Mouse (Mus musculus) E14TG2a.4 (cell line): ENCODE measurements around the gene Ipmk.
A peak's percentile ranks its signal among the peaks of the same experiment; 100 is the strongest.
"Not testable (repeated sequence)": the region's sequence is repeated elsewhere in the genome, so short reads cannot be mapped to it uniquely, and the experiment has no call there.

ENCODE experiments used
- H3K27me3 ChIP-seq: 2 replicates; pipeline ENCODE4 v1.6.1; 2014; ENCODE audit warnings: low read length, control low read depth; ENCODE audit not compliant: insufficient read depth
- H3K36me3 ChIP-seq: 2 replicates; pipeline ENCODE4 v1.6.1; 2014; ENCODE audit warnings: low read length, control low read depth; ENCODE audit not compliant: insufficient read depth
- H3K4me1 ChIP-seq: replicated peaks from 2 replicates; pipeline ENCODE4 v1.6.1; 2014; ENCODE audit warnings: low read depth, low read length, control low read depth
- H3K4me3 ChIP-seq: replicated peaks from 2 replicates; pipeline ENCODE4 v1.5.1; 2014; ENCODE audit warnings: mild to moderate bottlenecking, low read length
- H3K9me3 ChIP-seq: 2 replicates; pipeline ENCODE4 v1.6.1; 2014; ENCODE audit warnings: low read length, control low read depth
- CTCF ChIP-seq: conservative IDR thresholded peaks from 2 replicates; pipeline ENCODE4 v1.5.1; 2014; ENCODE audit warnings: low read length
- NANOG ChIP-seq: IDR thresholded peaks from 2 replicates; pipeline ENCODE4 v1.6.1; 2014; ENCODE audit warnings: borderline replicate concordance, low read length, mixed read lengths
- POU5F1 ChIP-seq: IDR thresholded peaks from 2 replicates; pipeline ENCODE4 v1.6.1; 2014; ENCODE audit warnings: low read length, borderline replicate concordance

Ipmk gene

DNA sequence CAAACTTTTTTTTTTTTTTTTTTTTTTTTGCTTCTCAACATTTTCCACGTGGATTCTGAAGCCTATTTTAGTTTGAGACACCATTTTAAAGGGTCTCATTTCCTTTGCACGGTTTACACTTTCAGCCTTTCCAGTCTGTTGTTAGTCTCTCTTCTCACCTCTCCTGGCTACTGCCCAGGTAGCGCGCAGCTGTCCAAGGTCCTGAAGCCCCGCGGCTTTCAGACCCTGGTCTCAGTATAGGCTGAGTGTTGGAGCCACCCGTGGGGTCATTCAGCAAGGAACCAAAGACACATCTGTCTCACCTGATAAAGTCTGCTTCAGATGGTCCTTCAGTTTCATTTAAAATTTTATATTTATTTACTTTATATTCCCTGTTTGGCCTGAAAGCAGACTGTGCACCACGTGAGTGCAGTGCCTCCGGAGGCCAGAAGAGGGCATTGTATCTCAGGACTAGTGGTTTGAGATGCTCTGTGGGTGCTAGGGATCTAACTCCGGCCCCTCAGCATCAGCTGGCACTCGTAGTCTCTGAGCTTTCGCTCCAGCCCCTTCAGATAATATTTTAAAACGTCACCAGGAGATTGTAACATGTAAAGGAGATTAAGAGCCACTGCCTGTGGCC, 80.8 kb downstream of the Ipmk start:
- no peaks in the 10 kb centered on the region for H3K27me3 ChIP-seq
- peaks cover 17% of the 10 kb centered on the region for H3K4me1 ChIP-seq
- no peaks in the 10 kb centered on the region for H3K9me3 ChIP-seq
- TF ChIP-seq CTCF, result peak; percentile 87
- no peak for TF ChIP-seq POU5F1
- no peaks in the 10 kb centered on the region for H3K36me3 ChIP-seq
- no peak overlapping the region for H3K4me3 ChIP-seq

DNA sequence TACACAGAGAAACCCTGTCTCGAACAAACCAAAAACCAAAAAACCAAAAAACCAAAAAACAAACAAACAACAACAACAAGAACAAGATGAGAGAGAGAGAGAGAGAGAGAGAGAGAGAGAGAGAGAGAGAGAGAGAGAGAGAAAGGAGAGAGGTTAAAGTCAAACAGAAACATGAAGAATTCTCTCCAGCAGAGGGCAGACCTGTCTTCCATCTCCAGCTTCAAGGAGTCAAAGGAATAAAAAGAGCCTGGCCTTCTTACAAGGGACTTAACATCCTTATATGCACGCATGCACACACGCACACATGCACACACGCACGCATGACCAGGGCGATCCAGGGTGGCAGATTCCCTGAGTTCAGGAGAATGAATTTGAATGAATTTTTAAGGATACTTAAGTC, 83.1 kb downstream of the Ipmk start:
- H3K27me3 ChIP-seq, result no peaks in the 10 kb centered on the region
- H3K4me3 ChIP-seq, result no peak overlapping the region
- H3K4me1 ChIP-seq, result peaks cover 13% of the 10 kb centered on the region
- no peak for TF ChIP-seq POU5F1
- no peak for TF ChIP-seq NANOG
- TF ChIP-seq CTCF, result no peak
- H3K9me3 ChIP-seq, result no peaks in the 10 kb centered on the region
- H3K36me3 ChIP-seq, result no peaks in the 10 kb centered on the region

DNA sequence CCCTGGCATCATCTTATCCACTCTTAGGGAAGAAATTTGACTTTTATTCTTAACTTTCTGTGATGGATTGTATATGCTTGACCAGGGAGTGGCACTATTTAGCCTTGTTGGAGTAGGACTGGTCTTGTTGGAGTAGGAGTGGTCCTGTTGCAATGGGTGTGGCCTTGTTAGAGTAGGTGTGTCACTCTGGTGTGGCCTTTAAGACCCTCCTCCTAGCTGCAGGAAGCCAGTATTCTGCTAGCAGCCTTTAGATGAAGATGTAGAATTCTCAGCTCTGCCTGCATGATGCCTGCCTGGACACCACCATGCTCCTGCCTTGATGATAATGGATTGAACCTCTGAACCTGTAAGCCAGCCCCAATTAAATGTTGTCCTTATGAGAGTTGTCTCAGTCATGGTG, 95.5 kb downstream of the Ipmk start:
- Histone ChIP-seq H3K9me3 (peaks cover 45% of the 10 kb centered on the region), H3K36me3 (peaks cover 5% of the 10 kb centered on the region; the same call in 1 of the 2 replicates)
- TF ChIP-seq NANOG, result no peak
- TF ChIP-seq CTCF, result no peak
- no peak for TF ChIP-seq POU5F1

DNA sequence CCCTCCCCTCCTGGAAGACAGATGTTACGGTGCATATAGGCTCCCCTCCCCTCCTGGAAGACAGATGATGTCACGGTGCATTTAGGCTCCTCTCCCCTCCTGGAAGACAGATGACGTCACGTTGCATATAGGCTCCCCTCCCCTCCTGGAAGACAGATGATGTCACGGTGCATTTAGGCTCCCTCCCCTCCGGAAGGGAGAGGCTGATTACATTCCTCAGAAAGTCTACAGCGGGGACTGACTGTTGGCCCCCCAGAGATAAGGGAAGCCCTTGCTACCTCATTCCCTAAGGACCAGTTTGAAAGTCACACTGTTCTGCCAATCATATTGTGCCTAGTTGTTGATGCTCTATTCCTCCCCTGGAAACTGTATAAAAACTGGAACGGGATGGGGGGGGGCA, 100.1 kb downstream of the Ipmk start:
- TF ChIP-seq POU5F1, result no peak
- no peak for TF ChIP-seq NANOG
- TF ChIP-seq CTCF, result no peak
- H3K36me3 ChIP-seq, result peaks cover 10% of the 10 kb centered on the region; the same call in 1 of the 2 replicates

More for the DNA sequence above, 95.5 kb downstream of the Ipmk start:
- no peaks in the 10 kb centered on the region for H3K27me3 ChIP-seq
- peaks cover 11% of the 10 kb centered on the region; the same call in 1 of the 2 replicates for H3K4me1 ChIP-seq
- H3K4me3 ChIP-seq, result no peak overlapping the region

DNA sequence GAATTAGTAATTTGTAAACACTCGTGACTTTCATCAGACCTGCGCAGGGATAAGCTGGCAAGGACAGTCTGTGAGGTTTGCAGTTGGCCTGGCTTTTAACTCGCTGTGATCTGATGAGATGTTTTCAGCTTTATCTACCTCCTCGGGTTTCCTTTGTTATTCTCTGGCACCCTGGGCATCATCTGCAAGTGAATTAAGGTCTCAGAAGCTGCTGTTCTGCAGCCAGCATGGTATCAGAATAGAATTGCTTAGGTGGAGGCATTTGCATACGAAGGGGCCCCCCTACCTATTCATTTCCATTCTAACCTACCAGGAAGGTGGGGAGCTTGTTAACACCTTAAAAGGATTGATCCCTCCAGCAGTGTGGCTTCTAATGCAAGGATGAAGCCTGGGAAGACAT, 100.7 kb downstream of the Ipmk start:
- peaks cover 3% of the 10 kb centered on the region; the same call in 1 of the 2 replicates for H3K4me1 ChIP-seq
- peaks cover 10% of the 10 kb centered on the region; the same call in 1 of the 2 replicates for H3K36me3 ChIP-seq
- TF ChIP-seq CTCF, result no peak
- peak; percentile 48; the same call in 1 of the 2 replicates for TF ChIP-seq NANOG
- TF ChIP-seq POU5F1, result peak; percentile 72; the same call in 1 of the 2 replicates
- H3K9me3 ChIP-seq, result peaks cover 76% of the 10 kb centered on the region
- no peaks in the 10 kb centered on the region for H3K27me3 ChIP-seq
- no peak overlapping the region for H3K4me3 ChIP-seq

More for the DNA sequence above, 100.1 kb downstream of the Ipmk start:
- Histone ChIP-seq H3K9me3 (peaks cover 76% of the 10 kb centered on the region), H3K27me3 (no peaks in the 10 kb centered on the region), H3K4me1 (peaks cover 7% of the 10 kb centered on the region; the same call in 1 of the 2 replicates), H3K4me3 (no peak overlapping the region)

DNA sequence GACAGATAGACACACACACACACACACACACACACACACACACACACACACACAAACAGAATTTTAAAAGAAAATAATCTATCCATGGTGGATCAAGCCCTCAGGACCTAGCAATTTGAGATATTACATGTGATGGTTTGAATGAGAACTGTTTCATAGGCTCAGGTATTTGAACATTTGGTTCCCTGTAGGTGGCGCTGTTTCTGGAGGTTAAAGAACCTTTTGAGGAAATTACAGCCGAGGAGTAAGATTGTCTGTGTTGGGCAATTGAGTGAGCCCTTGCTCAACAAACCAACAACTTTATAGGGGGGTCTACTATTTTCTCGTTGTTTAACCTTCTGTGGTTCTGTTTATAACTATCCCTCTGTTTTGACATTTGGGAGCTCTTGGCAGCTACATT, 107.8 kb downstream of the Ipmk start:
- Histone ChIP-seq H3K27me3 (no peaks in the 10 kb centered on the region), H3K4me3 (no peak overlapping the region), H3K4me1 (peaks cover 4% of the 10 kb centered on the region; the same call in 1 of the 2 replicates), H3K9me3 (peaks cover 22% of the 10 kb centered on the region), H3K36me3 (no peaks in the 10 kb centered on the region)
- TF ChIP-seq NANOG (no peak), CTCF (peak; percentile 30; the same call in 1 of the 2 replicates), POU5F1 (no peak)

DNA sequence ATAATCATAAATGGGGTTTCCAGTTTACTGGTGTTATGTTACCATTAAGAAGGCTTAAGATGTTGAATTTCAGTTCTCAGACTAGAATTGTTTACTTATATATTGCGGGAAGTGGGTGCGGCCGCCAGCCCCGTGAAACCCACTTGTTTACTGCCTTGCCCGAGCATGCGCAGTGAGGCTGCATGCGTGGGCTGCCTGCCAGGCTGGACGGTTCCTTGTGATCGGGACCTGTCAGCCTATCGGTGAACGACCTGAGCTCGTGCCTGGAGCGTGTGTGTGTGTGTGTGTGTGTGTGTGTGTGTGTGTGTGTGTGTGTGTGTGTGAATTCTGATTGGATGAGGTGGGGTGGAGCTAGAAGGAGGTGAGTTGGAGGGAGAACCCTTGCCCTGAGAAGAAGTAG, 114.8 kb downstream of the Ipmk start:
- not testable (repeated sequence) for H3K27me3 ChIP-seq, H3K4me1 ChIP-seq, H3K36me3 ChIP-seq, H3K9me3 ChIP-seq, H3K4me3 ChIP-seq

DNA sequence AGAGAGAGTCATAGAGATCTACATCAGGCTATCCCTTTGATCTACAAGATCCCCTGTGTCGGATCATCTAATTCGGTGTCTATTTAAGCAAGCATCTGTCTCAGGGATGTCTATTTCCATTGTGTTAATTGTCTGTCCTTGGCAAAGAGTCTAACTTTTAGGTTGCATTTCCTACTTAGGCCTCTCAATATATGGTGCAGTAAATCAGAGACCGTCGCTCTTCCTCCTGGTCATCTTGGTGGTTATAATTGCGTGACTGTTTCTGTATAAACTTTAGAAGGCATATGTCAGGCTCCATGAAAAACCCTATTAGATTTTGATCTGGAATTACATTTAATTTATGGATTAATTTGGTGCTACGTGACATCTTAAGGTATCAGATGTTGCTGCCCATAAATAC, 116.9 kb downstream of the Ipmk start:
- no peak for TF ChIP-seq NANOG
- TF ChIP-seq CTCF, result no peak
- no peak for TF ChIP-seq POU5F1
- H3K4me1 ChIP-seq, result no peaks in the 10 kb centered on the region; the same call in 1 of the 2 replicates

DNA sequence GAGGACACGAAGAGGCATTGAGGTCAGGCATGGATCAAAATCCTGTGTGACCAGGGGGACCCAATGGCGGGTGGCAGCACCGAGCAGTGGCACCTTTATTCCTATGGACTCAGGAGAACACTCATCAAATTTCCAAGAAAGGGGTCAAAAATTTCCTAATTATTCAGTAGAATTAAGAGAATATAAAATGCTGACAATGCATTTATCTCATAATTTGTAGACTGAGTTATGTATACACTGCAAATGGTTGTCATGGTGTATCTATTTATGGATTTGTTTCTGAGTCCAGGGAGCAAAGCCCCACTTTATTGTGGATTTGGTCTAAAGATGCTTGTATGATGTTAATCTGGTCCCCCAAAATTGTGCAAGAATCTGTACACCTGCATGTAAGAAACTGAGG, 120.8 kb downstream of the Ipmk start:
- Histone ChIP-seq H3K4me1 (no peaks in the 10 kb centered on the region), H3K9me3 (peaks cover 5% of the 10 kb centered on the region), H3K4me3 (no peak overlapping the region), H3K36me3 (no peaks in the 10 kb centered on the region), H3K27me3 (no peaks in the 10 kb centered on the region)
- no peak for TF ChIP-seq POU5F1
- no peak for TF ChIP-seq NANOG

More for the DNA sequence above, 116.9 kb downstream of the Ipmk start:
- peaks cover 4% of the 10 kb centered on the region for H3K9me3 ChIP-seq
- H3K36me3 ChIP-seq, result no peaks in the 10 kb centered on the region
- no peak overlapping the region for H3K4me3 ChIP-seq
- no peaks in the 10 kb centered on the region for H3K27me3 ChIP-seq
